8 mouse cellular contexts compared by ENCODE assay signal in the genomic region with DNA sequence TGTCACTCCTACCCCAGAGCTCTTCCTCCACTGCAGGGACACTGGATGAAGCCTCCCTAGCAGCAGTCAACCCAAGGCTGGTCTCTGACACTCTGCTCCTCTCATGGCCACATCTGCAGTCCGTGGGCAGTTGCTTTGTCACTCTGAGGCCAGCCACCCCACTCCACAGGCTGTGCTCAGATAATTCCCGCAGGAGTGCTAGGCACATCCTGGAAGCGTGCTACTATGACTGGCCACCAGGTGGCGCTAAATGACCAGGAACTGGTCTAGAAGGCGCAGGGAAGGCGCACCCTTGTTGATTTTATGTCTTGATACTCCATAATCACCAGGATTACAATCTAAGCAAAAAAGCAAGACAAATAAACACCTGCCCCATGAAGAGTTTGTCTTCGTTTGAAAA.
DNase-seq lines count a peak whose midpoint lies in the region; ATAC-seq and TF ChIP-seq lines count a peak whose summit lies in the region.

No protein-coding gene starts in this region.

- peak; percentile 96 for TF ChIP-seq CTCF in intestine, postnatal 0 days (IDR thresholded peaks at IDR 0.05; ENCODE audit: low read depth)
- TF ChIP-seq CTCF in midbrain, postnatal 0 days (IDR thresholded peaks at IDR 0.05), result peak; percentile 100

- H3K27ac ChIP-seq in kidney, embryonic 14.5 days (ENCODE audit: low read depth, low read length), result no peak overlapping the region
- no peak overlapping the region for H3K27ac ChIP-seq in intestine, postnatal 0 days (ENCODE audit: low read depth, low read length)
- no peak overlapping the region for H3K27ac ChIP-seq in midbrain, postnatal 0 days (ENCODE audit: low read depth, low read length)
- H3K27ac ChIP-seq in stomach, embryonic 14.5 days (ENCODE audit: low read length), result no peak overlapping the region

- 2% methylated on average over 7 of the region's 7 CpGs for WGBS in kidney, embryonic 14.5 days
- 1% methylated on average over 7 of the region's 7 CpGs for WGBS in intestine, postnatal 0 days
- 1% methylated on average over 7 of the region's 7 CpGs for WGBS in midbrain, postnatal 0 days
- WGBS in stomach, embryonic 14.5 days, result under 1% methylated on average over 7 of the region's 7 CpGs

- intact Hi-C loops in left cerebral cortex, postnatal 36 days (cut with DNase I), result loop anchor here (2.0 to 5.0 kb wide), 3 partner anchors 125 to 764 kb away; no protein-coding TSS in a partner anchor

- peak; percentile 36 for DNase-seq in kidney, adult 11 months
- DNase-seq in cerebellum, postnatal 4 days (ENCODE audit: low spot score in 2 of 2), result peak; percentile 92 to 94
- peak; percentile 83 for DNase-seq in gastrocnemius, adult 18-20 months (ENCODE audit: low spot score)
- peak; percentile 83 to 85 for DNase-seq in left cerebral cortex, postnatal 36 days (ENCODE audit: low spot score in 2 of 2)
- DNase-seq in midbrain, postnatal 0 days (ENCODE audit: low spot score), result peak; percentile 91

- ATAC-seq in kidney, embryonic 14.5 days (ENCODE audit: low FRiP score, low TSS enrichment), result no peak; the same call in 1 of the 2 replicates
- ATAC-seq in intestine, postnatal 0 days, result no peak
- ATAC-seq in midbrain, postnatal 0 days (ENCODE audit: low FRiP score), result peak; percentile 50; the same call in 1 of the 2 replicates
- peak; percentile 29; the same call in 1 of the 2 replicates for ATAC-seq in stomach, embryonic 14.5 days (ENCODE audit: insufficient number of reproducible peaks, insufficient read depth, low FRiP score, low read depth)

- H3K27me3 ChIP-seq in kidney, embryonic 14.5 days (ENCODE audit: control insufficient read depth, insufficient read depth, low read length), result peaks cover 3% of the 10 kb centered on the region; the same call in 1 of the 2 replicates
- H3K27me3 ChIP-seq in intestine, postnatal 0 days (replicated peaks; ENCODE audit: control insufficient read depth, insufficient read depth, low read length), result no peaks in the 10 kb centered on the region
- H3K27me3 ChIP-seq in midbrain, postnatal 0 days (ENCODE audit: insufficient read depth, low read length), result peaks cover 6% of the 10 kb centered on the region; the same call in 1 of the 2 replicates
- H3K27me3 ChIP-seq in stomach, embryonic 14.5 days (ENCODE audit: control insufficient read depth, insufficient read depth, low read length), result no peaks in the 10 kb centered on the region

- H3K4me2 ChIP-seq in kidney, embryonic 14.5 days (replicated peaks; ENCODE audit: low read depth, low read length), result no peak overlapping the region
- no peak overlapping the region for H3K4me2 ChIP-seq in intestine, postnatal 0 days (replicated peaks; ENCODE audit: low read depth)
- no peak overlapping the region for H3K4me2 ChIP-seq in midbrain, postnatal 0 days (ENCODE audit: low read depth, low read length, poor library complexity, severe bottlenecking)
- H3K4me2 ChIP-seq in stomach, embryonic 14.5 days (replicated peaks; ENCODE audit: low read depth, low read length), result no peak overlapping the region

- H3K4me3 ChIP-seq in kidney, embryonic 14.5 days (ENCODE audit: low read length), result no peak overlapping the region
- no peak overlapping the region for H3K4me3 ChIP-seq in intestine, postnatal 0 days (ENCODE audit: low read depth, low read length)
- H3K4me3 ChIP-seq in midbrain, postnatal 0 days (ENCODE audit: low read depth, low read length), result no peak overlapping the region
- no peak overlapping the region for H3K4me3 ChIP-seq in stomach, embryonic 14.5 days (ENCODE audit: low read depth, low read length)

- peaks cover 3% of the 10 kb centered on the region; the same call in 1 of the 2 replicates for H3K4me1 ChIP-seq in kidney, embryonic 14.5 days (ENCODE audit: control insufficient read depth, insufficient read depth, low read length)
- no peaks in the 10 kb centered on the region for H3K4me1 ChIP-seq in intestine, postnatal 0 days (replicated peaks; ENCODE audit: control insufficient read depth, insufficient read depth, low read length)
- 0 out of 2 replicates have a peak, but pooled peaks cover 3% of the 10 kb centered on the region for H3K4me1 ChIP-seq in midbrain, postnatal 0 days (ENCODE audit: insufficient read depth, low read length)
- H3K4me1 ChIP-seq in stomach, embryonic 14.5 days (ENCODE audit: control insufficient read depth, insufficient read depth, low read length), result no peaks in the 10 kb centered on the region

- H3K9me3 ChIP-seq in kidney, embryonic 14.5 days (ENCODE audit: control insufficient read depth, low read length), result no peaks in the 10 kb centered on the region
- no peaks in the 10 kb centered on the region for H3K9me3 ChIP-seq in intestine, postnatal 0 days (ENCODE audit: control insufficient read depth)
- H3K9me3 ChIP-seq in midbrain, postnatal 0 days (ENCODE audit: low read length), result no peaks in the 10 kb centered on the region
- no peaks in the 10 kb centered on the region for H3K9me3 ChIP-seq in stomach, embryonic 14.5 days (ENCODE audit: control insufficient read depth, low read depth, low read length)

- H3K9ac ChIP-seq in kidney, embryonic 14.5 days (ENCODE audit: low read depth, low read length), result no peak overlapping the region
- H3K9ac ChIP-seq in intestine, postnatal 0 days (ENCODE audit: low read depth, low read length), result no peak overlapping the region
- H3K9ac ChIP-seq in midbrain, postnatal 0 days (replicated peaks; ENCODE audit: low read length, poor library complexity, severe bottlenecking), result no peak overlapping the region
- H3K9ac ChIP-seq in stomach, embryonic 14.5 days (replicated peaks; ENCODE audit: low read depth, low read length), result no peak overlapping the region

- no peaks in the 10 kb centered on the region for H3K36me3 ChIP-seq in kidney, embryonic 14.5 days (ENCODE audit: control insufficient read depth, insufficient read depth, low read length)
- H3K36me3 ChIP-seq in intestine, postnatal 0 days (ENCODE audit: control insufficient read depth, insufficient read depth), result no peaks in the 10 kb centered on the region
- H3K36me3 ChIP-seq in midbrain, postnatal 0 days (ENCODE audit: insufficient read depth, low read length), result no peaks in the 10 kb centered on the region
- no peaks in the 10 kb centered on the region for H3K36me3 ChIP-seq in stomach, embryonic 14.5 days (ENCODE audit: control insufficient read depth, insufficient read depth, low read length)

Comparison
In these comparisons a context has a peak if more than half of its experiments do, and no peak if none do; other contexts are left out.
1. DNase-seq: peak in every context shown above with its lines; median percentile 93 in cerebellum, postnatal 4 days; 91 in midbrain, postnatal 0 days; 84 in left cerebral cortex, postnatal 36 days; 83 in gastrocnemius, adult 18-20 months; 36 in kidney, adult 11 months.
2. ATAC-seq: peak in midbrain, postnatal 0 days (single experiment) and stomach, embryonic 14.5 days (single experiment); none in kidney, embryonic 14.5 days (single experiment) and intestine, postnatal 0 days (single experiment).